Mouse (Mus musculus) lung, postnatal 0 days (tissue): ENCODE measurements around the gene Arhgef1.

Experiments used
- CTCF ChIP-seq: IDR thresholded peaks from 2 replicates; pipeline ENCODE4 v1.5.1; 2016; ENCODE audit warnings: antibody characterized with exemption, mild to moderate bottlenecking
- EP300 ChIP-seq: IDR thresholded peaks from 2 replicates; pipeline ENCODE4 v1.6.1; 2016; ENCODE audit warnings: antibody characterized with exemption, mild to moderate bottlenecking, control low read depth

DNA sequence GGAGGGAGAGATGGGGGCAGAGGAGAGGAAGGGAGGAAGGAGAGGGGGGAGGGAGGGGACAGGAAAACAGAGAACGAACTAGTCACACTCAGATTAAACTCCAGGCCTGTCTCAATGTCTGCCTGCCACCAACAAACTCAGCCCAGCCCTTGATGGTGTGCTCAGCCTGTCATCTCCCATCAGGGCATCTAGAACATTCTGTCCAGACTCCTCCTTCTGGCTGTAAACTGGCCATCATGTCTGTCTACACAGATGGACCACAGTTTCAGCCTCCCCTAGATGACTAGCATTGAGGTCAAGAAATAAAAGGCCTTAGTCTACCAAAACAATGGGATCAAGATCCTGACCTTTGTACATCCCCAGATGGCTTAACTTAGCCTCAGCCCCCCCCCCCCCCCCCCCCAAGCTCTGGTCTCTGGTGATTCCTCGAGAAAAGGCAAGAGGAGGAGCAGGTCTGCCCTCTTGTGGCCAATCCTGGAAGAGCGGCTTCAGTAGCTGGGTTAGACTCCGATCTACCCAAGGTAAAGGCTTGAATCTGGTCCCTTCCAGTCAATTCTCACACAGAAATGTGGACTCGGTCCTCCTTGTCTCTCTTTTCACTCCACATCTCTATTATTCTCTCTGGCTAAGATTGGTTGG lies 62.3 kb downstream of the Arhgef1 start:
- TF ChIP-seq CTCF (peak; percentile 79), EP300 (no peak)
